Mouse (Mus musculus): ENCODE results near the gene Col4a3bp.
"Not testable (repeated sequence)": the region's sequence is repeated elsewhere in the genome, so short reads cannot be mapped to it uniquely, and the experiment has no call there.

Col4a3bp gene

DNA sequence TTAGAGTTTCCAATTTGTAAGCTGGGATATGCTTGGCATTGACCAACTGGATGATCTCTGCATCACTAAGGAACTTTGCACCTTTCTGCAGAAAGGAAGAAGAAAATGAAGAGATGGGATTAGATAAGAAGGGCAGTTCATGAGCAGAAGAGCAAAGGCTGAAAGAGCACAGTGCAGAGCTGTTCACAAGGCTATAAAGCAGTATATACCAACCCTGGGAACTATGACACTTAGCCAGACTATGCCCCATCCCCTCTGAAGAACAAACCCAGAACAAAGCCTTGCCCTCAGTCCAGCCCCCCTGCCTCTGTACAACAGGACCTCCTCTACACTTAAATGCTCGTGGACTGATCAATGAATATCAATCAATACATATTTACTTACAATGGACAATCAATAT lies 114.3 kb downstream of the Col4a3bp start:
- no peak for DNase-seq

DNA sequence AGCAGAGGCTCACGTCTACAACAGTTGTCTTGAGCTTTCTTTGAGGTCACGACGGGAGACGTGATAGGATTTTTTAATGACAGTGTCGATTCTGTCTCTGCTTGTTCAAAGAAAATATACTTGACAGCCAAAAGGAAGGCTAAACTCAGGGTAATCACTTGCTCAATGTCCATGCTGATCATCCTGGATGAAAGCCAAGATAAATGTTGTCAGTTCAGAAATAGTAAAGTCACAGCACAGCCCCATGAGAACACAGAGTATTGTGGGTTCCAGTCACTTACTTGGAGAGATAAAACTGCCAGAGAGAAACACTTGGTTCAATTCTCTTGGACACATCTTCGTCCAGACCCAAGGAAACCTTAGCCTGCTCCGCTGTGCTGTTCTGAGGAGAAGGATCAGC lies 116.5 kb downstream of the Col4a3bp start:
- no peak for DNase-seq

DNA sequence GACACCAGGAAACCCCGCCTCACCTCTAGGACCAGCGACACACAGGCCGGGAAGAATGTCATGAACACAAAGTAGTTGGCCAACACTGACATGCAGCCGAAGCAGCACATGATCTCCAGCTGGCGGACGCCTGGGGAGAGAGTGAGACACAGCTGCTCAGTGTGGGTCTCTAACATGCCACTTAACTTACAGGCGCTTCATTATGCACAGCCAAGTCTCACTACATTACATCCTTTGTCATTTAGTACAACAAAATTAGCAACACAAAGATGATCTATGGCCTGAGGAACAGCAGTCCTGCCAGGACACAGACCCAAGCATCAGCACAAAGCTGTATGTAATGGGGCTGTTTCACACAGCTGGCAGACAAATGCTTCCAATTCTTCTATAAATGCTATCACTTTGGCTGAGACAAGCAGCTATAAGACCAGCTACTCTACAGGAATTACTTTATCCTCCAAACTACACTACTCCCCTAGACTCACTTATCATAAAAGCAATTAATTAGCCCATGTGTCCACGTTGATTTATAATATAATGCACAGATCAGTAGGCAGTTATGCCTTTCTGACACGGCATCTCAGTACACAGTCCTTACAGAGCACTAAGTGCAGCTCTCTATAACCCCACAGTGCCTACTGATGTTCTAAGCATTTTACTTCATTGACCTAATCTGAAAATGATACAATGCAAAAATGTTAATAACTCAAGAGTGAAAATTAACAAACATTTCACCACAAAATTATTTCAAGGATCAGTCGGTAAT lies 117.9 kb downstream of the Col4a3bp start:
- DNase-seq = peak; percentile 32

DNA sequence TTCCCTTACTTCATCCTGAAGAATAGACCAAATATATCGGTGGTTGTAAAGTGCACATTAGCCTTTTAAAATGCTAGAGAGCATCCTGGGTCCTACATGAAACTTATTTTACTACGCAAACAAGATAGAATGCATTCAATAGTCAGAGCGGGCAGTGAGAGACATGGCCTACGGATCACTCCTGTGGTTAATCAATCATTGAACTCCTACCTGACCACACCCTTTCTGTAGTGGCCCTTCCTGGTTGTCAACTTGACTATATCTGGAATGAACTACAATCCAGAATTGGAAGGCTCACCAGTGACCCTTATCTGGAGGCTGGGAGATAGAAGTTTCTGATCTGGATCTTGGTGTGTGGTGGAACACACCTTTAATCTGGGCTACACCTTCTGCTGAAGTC lies 120.7 kb downstream of the Col4a3bp start:
- DNase-seq = not testable (repeated sequence)

DNA sequence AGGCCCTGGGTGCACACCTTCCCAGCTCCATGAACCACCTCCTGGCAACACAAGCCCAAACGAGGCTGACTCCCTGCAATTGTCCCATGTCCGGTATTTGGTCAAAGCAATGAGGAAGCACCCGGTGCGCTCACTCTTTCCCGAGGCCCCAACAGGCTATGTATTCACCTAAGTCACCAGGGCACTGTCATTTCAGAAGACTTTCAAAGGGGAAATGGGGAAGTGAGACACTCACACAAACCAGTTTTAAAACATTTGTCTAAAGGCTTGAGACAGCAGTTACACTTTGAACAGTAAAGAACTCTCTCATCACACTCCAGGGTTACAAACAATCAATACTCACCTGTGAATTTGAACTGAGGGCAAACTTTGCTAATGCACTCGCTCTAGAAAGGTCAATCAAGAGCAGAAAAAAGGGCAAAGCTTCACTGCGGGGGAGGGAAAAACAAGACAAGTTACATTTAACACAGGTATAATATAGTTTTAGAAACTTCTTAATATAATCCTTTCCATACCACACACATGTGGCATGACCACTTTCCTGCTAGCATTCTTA lies 122.1 kb downstream of the Col4a3bp start:
- DNase-seq = no peak

DNA sequence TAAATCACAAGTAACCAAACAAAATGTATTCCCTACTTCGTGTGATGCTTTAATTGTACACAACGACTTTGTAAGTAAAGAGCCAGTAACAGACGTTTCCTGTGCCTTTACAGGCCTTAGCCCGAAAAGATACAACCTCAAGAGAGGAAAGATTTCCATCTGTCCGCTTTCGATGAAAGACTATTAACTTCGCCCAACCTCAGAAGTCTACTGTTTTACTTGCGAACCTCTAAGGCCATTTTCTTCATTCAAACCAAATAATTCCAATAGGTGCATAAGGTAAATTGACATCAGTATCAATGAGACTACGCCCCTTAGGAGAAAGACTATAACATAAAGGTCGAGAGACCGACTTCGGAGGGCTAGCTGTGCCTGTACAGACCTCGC lies 127.6 kb downstream of the Col4a3bp start:
- DNase-seq = no peak

DNA sequence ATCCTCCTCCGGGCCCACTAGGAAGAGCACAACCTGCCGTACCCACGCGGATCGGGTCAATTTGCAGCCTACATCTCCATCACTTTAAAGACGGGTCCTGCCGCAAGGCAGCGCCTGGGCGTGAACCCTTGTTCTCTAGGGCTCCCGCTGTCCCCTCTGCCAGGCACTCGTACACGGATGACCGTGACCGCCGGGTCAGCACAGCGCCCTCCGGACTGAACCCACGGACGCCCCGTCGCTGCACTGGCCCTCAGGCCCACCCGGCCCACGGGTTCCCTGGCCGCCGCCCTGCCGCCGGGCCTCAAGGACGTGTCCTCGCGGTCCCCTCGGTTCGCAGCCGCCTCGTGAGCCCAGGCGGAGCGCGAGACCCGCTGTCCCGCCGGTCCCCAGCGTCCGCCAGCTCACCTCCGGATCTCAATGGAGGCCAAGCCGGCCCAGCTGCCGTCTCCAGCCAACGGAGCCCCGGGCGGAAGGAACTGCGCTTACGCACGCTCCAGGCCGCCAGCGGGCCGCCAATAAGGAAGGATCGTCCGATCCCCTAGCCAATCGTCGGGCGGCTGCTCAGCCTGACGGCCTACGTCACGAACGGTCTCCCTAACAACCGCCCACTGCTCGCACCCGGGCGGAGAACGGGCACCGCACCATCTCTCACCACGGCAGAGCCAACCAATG lies 128.1 kb downstream of the Col4a3bp start, which contains the start of gene Hmgcr:
Hmgcr (minus strand) TSS at position 531 of the 672 bp plus-strand sequence.
- DNase-seq = peak; percentile 98

DNA sequence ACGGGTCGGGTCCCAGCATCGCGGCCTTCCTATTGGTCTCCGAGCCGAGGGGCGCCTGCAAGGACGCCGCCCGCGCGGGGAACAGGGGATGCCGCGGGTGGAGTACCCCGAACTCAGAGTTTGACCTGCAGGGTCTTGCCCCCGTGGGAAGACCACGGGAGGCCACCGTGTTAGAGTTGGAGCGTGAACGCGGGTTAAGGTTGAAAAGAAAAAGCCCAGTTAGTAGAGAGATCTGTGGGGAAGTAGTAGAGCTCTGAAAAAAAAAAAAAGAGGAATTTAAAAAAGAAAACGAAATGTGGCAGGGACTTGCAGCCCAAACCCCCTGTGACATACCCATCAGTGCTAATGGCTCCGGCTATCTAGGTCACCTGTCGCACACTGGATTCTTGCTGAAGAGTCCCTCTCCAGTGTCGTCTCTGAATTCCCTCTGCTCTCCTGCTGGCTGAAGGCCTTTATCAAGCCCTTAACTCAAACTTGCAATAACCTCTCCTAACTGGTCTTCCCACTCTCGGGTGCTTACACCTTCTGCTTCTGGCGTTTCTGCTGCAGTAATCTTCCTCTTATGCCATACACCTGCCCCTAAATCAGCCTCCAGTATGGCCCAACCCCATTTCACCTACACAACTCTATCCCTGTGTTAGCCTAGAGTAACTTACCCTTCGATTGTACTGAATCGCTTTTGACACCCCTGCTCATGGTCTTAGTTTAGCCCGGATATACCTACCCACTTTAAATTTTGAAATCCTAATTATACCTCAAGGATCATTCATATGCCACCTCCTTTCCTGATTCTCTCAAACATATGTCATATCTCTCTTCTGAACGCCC lies 128.9 kb downstream of the Col4a3bp start:
- DNase-seq = no peak

DNA sequence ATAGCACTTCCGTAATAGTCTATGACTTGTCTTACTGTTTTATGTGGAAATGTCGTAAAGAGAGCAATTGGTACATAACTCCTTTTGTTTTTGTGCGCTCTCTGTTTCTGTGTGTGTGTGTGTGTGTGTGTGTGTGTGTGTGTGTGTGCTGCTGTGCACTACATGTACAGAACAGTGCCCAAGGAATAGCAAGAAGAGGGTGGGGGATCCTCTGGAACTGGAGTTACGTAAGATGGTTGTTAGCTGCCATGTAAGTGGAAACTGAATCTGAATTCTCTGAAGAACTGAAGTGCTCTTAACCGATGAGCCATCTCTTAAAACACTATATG lies 129.5 kb downstream of the Col4a3bp start:
- no peak for DNase-seq

DNA sequence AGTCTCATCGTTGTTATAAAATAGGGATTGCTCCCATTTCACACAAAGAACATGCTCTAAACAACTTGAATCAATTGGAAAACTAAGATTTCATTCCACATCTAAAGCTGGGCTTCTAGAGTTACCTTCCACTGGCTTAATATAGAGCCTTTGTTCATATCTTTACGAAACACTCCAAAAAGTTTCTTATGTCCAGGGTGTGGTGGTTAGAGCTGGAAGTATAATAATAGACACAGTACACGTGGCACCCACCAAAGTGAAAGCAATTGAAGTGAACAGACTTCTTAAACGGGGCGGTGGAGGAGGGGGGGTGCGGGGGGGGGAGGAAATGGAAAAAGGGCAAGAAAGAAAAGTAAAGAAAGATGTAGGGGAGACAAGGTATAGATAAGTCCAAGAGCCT lies 129.9 kb downstream of the Col4a3bp start:
- DNase-seq = no peak

DNA sequence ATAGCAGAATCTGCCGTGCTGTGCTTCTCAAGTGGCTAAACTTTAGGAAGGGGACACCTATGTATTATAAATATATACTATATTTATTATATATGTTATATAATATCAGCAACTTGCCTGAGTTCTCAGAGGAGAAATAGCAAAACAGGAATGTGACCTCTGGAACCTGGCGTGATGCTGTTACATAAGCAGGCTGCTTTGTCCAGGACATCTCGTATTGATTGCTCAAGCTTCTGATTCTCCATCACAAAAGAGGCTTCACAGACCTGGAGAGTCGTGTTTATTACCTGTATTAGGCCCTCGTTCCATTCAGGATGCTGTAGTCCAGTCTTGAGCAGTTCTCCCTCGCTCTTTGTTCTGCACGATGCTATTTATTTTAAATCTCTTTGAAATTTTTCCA lies 131.4 kb downstream of the Col4a3bp start:
- no peak for DNase-seq

DNA sequence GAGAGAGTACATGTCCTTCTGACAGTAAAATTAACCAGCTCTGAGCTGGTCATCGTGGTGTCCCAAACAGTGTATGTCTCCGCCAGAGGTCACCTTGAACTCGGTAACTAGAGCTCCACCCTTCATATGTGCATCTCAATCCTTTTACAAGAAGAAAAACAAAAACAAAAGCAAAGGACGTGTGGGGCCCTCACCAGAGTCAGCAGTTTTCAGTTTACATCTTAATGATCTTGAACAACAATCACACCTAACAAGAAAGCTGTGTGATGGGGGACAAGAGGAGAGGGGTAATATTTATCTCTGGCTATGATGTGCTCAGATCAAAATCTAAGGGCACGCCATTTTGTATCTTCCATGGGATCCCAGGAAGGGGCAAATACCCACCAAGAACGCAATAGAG lies 133.3 kb downstream of the Col4a3bp start:
- no peak for DNase-seq

DNA sequence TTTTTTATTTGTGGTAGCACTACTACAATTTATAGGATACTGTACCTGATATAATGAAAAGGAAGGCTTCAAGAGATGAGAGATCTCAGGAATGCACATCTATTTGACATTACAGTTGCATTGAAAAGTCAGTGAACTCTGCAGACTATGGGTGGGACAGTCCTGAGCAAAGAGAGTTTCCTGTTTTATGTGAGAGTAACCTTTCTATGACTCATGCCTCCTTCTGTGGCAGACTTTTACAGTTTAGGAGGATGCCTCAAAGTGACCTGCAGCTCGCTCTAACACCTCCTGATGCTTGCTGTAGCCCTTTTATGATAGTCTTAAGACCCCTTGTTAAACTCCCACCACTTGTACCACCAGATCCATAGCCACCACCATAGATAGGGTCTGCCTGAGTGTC lies 134.7 kb downstream of the Col4a3bp start:
- DNase-seq = no peak

DNA sequence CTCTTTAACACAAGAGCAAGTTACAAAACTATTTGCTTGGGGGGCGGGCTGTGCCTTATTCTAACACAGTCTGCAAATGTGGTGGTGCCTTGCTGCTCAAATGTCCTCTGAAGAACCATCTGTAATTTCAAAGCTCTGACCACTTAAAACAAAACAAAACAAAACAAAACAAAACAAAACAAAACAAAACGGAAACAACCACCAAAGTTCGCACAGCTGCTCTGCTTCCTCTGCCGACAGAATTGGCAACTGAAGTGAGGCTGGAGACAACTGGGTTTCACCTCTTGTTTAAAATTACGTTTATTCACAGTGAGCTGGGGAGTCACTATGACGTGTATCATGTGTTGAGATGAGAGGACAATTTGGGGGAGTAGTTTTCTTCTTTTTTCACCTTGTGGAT lies 136.2 kb downstream of the Col4a3bp start:
- no peak for DNase-seq

DNA sequence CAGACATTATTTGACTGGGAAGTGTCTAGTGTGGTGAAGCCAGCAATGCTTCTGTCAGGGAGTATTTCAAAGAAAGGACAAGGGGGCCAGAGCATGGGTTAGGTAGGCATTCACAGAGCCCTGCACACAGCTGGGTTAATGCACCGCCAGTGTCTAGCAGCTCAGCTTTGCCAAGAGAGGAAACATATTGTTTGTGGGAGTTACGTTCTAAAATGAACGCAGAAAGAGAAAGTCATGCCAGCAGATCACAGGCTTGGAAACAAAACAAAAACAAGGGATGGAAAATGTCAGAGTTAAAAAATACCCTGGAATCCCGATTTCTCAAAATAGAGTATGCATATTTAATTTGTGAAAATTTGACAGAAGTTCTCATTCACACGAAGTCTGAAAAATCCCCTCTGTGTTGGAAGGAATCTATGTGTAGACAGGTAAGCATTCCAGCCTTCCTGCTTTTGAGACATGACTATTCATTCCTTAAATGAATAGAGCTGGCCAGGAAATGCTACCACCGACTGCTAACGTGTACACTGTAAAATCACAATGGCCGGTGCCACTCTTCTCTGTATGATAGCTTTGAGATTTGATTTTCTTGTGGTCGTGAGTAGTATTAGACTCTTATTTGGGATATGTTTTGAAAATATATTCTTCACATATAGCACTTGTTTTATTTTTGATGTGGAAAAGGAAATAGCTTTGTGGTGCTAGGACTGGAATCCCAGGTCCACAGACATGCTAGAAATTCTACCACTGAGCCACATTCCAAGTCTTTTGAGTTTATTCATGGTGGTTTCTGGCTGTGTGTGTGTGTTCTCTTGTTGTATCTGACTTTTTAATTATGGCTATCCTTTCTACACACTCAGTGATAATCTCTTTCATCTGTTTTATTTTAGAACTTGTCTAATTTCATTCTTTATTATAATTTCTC lies 138.0 kb downstream of the Col4a3bp start:
- no peak for DNase-seq

DNA sequence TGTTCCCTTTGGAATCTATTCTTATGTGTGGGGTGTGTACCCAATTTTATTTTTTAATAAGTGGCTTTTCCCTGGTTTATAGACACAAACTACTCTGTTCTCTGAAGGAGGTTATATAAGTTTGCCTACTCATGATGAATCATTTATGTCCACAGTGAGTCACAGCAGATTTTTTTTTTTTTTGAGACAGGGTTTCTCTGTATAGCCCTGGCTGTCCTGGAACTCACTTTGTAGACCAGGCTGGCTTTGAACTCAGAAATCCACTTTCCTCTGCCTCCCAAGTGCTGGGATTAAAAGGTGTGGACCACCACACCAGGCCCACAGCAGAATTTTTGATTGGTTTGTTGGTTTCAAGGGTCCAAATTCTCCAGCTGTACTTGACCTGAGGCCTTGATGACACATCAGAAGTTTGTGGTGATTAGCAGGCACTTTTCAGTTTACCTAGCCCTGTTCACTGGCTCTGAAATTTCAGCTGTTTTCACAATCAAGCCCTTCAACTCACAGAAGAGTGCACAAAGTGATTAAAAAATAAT lies 138.7 kb downstream of the Col4a3bp start:
- DNase-seq = no peak

DNA sequence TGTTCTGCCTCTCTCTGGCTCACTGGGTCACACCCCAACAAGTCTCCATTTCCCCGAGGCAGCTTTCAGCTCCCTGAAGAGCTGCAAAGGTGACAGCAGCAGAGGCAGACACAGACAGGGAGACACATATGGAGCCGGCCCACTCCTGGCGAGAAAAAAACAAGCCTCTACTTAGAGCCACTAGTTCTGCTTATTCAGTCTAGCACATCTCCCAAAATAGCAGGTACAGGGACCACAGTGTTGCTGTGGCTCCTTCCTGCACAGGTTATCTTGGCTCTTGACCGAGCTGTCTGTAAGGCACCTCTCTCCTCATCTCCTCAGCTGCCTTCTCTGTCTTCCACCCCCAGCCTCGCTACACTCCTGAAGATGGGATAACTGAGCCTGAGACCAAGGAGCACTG lies 142.4 kb downstream of the Col4a3bp start:
- no peak for DNase-seq

DNA sequence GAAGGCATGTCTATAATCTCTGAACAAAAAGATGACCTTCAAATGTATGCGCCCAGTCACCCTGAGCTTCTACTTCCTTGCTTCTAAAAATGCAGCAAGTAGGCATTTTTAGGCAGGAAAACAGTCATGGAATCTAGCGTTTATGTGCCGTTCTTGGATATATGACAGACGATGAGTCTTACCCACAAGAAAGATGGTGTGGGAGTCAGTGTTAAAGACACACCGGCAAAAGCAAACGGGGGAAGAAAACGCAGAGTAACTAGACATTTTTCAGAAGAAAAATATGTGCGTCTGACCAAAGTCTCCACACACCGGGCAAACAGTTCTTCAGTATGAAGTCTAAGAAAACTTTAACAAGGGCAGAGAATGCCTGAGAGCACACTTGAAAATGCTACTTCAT lies 144.8 kb downstream of the Col4a3bp start:
- DNase-seq = no peak
